Mouse (Mus musculus) spleen, postnatal 14 days (tissue): Measurements from ENCODE around the gene Adamts14.

Experiments used
- DNase-seq, 2 experiments: peaks; one replicate each; pipeline ENCODE4 v3.0.0; 2021 to 2022; ENCODE audit warnings: low spot score in 2 of 2

Adamts14 gene

GRCm38 (mm10) chr10:61179927-61180326, 93.3 kb downstream of the Adamts14 start:
- DNase-seq: no peak

- no peak for DNase-seq
These were observed 94.6 kb downstream of the Adamts14 start for GRCm38 (mm10) chr10:61178687-61179086.

GRCm38 (mm10) chr10:61177751-61178150, 95.5 kb downstream of the Adamts14 start:
- no peak for DNase-seq

- DNase-seq: no peak
These were observed 96.9 kb downstream of the Adamts14 start for GRCm38 (mm10) chr10:61176221-61176790.

GRCm38 (mm10) chr10:61175442-61176204, 97.6 kb downstream of the Adamts14 start:
- no peak for DNase-seq

- no peak for DNase-seq
These were observed 98.4 kb downstream of the Adamts14 start for GRCm38 (mm10) chr10:61174711-61175441.

GRCm38 (mm10) chr10:61172496-61172895, 100.7 kb downstream of the Adamts14 start:
- DNase-seq: no peak

- no peak for DNase-seq
These were observed 101.6 kb downstream of the Adamts14 start, which contains the start of gene Tbata for GRCm38 (mm10) chr10:61171654-61172053. TSS of gene Tbata (plus strand) at chr10:61171954.

- no peak for DNase-seq
These were observed 104.8 kb downstream of the Adamts14 start for GRCm38 (mm10) chr10:61168393-61168792.

- no peak for DNase-seq
These were observed 105.7 kb downstream of the Adamts14 start for GRCm38 (mm10) chr10:61167333-61168096.

GRCm38 (mm10) chr10:61162366-61162765, 110.9 kb downstream of the Adamts14 start:
- DNase-seq: no peak

GRCm38 (mm10) chr10:61160671-61161070, 112.6 kb downstream of the Adamts14 start:
- no peak for DNase-seq

- no peak for DNase-seq
These were observed 113.1 kb downstream of the Adamts14 start for GRCm38 (mm10) chr10:61160089-61160488.

- no peak for DNase-seq
These were observed 114.6 kb downstream of the Adamts14 start for GRCm38 (mm10) chr10:61158594-61158993.

GRCm38 (mm10) chr10:61156453-61156852, 116.8 kb downstream of the Adamts14 start:
- no peak for DNase-seq

GRCm38 (mm10) chr10:61155611-61156010, 117.6 kb downstream of the Adamts14 start:
- DNase-seq: no peak

- DNase-seq: no peak
These were observed 121.1 kb downstream of the Adamts14 start for GRCm38 (mm10) chr10:61152131-61152530.

- no peak for DNase-seq
These were observed 122.6 kb downstream of the Adamts14 start for GRCm38 (mm10) chr10:61150616-61151015.

GRCm38 (mm10) chr10:61149476-61149875, 123.8 kb downstream of the Adamts14 start:
- DNase-seq: no peak

GRCm38 (mm10) chr10:61147157-61148040, 125.8 kb downstream of the Adamts14 start, which contains the start of gene Sgpl1:
TSS of gene Sgpl1 (minus strand) at chr10:61147703.
- peak; percentile 76 to 82 for DNase-seq
